Mouse (Mus musculus) olfactory bulb, adult 2 months (tissue): ENCODE results near the gene Gng2.

Experiments used
- CTCF ChIP-seq: fragments of 200-500 bp; IDR thresholded peaks from 2 replicates; pipeline ENCODE4 v1.5.1; 2012; ENCODE audit warnings: low read depth, mild to moderate bottlenecking, low read length, moderate library complexity; ENCODE audit not compliant: insufficient read depth
- POLR2A ChIP-seq: fragments of 200-500 bp; IDR thresholded peaks from 2 replicates; pipeline ENCODE4 v1.6.1; 2012; ENCODE audit warnings: mild to moderate bottlenecking, low read depth, low read length, moderate library complexity; ENCODE audit not compliant: insufficient read depth

GRCm38 (mm10) chr14:19967482-19967881 is 9.9 kb downstream of the Gng2 start:
- no peak for TF ChIP-seq POLR2A
- no peak for TF ChIP-seq CTCF
